Mouse (Mus musculus) CH12.LX (cell line): ENCODE data around the gene Gucy2d. TPM values are rescaled to one million over a fixed set of nuclear protein-coding genes. Genes with fewer than 3 reads are reported as not detected.

Experiments used
- DNase-seq: peaks from one replicate; pipeline ENCODE4 v3.0.0-alpha.2; 2013; ENCODE audit errors: extremely low read depth
- H3K27ac ChIP-seq: 2 replicates; pipeline ENCODE4 v1.5.1; 2012; ENCODE audit warnings: low read depth, mild to moderate bottlenecking, control low read depth, moderate library complexity; ENCODE audit not compliant: insufficient read depth
- H3K27me3 ChIP-seq: replicated peaks from 2 replicates; pipeline ENCODE3; 2012; ENCODE audit warnings: inconsistent platforms
- H3K36me3 ChIP-seq, 2 experiments: replicated peaks in 1 of 2; 2 replicates each; pipeline versions ENCODE3 to v1.6.1; 2012; ENCODE audit warnings: inconsistent platforms in 1 of 2, low read length in 1 of 2, mild to moderate bottlenecking in 1 of 2, mixed read lengths in 1 of 2, moderate library complexity in 1 of 2; ENCODE audit not compliant: control insufficient read depth in 1 of 2, insufficient read depth in 1 of 2
- H3K4me1 ChIP-seq, 2 experiments: 2 replicates each; pipeline ENCODE4 v1.6.1; 2012; ENCODE audit warnings: inconsistent platforms in 1 of 2, moderate library complexity in 1 of 2; ENCODE audit not compliant: insufficient read depth in 2 of 2, control insufficient read depth in 1 of 2
- H3K4me2 ChIP-seq: 2 replicates; pipeline ENCODE4 v1.6.1; 2012; ENCODE audit warnings: low read depth, mild to moderate bottlenecking, control low read depth; ENCODE audit not compliant: poor library complexity, insufficient read depth, severe bottlenecking
- H3K4me3 ChIP-seq, 3 experiments: fragments of 150-350 bp in 1 of 3; sonication (generic) in 1 of 3; replicated peaks in 1 of 3; 2 replicates each; pipeline versions ENCODE3 to v1.5.1; 2011 to 2012; ENCODE audit warnings: low read depth in 2 of 3, low read length in 2 of 3, mild to moderate bottlenecking in 2 of 3, moderate library complexity in 2 of 3, control low read depth in 1 of 3, improper control_type of control experiment in 1 of 3, inconsistent platforms in 1 of 3, mixed read lengths in 1 of 3; ENCODE audit not compliant: poor library complexity in 1 of 3
- H3K79me2 ChIP-seq: replicated peaks from 2 replicates; pipeline ENCODE4 v1.6.1; 2012; ENCODE audit warnings: mild to moderate bottlenecking, moderate library complexity; ENCODE audit not compliant: control insufficient read depth, poor library complexity, insufficient read depth, severe bottlenecking; ENCODE audit errors: extremely low read depth
- H3K9ac ChIP-seq: 2 replicates; pipeline ENCODE4 v1.6.1; 2012; ENCODE audit warnings: low read depth, mild to moderate bottlenecking, control low read depth, moderate library complexity; ENCODE audit not compliant: insufficient read depth
- H3K9me3 ChIP-seq: replicated peaks from 2 replicates; pipeline ENCODE3; 2012; ENCODE audit warnings: low read length, inconsistent platforms, mixed read lengths
- E2F4 ChIP-seq: IDR thresholded peaks from 2 replicates; pipeline ENCODE4 v1.6.1; 2011; ENCODE audit warnings: low read depth, low read length, improper control_type of control experiment; ENCODE audit not compliant: insufficient replicate concordance
- EP300 ChIP-seq: IDR thresholded peaks from 2 replicates; pipeline ENCODE4 v1.6.1; 2011; ENCODE audit warnings: low read length, improper control_type of control experiment
- ETS1 ChIP-seq: conservative IDR thresholded peaks from 2 replicates; pipeline ENCODE4 v1.6.1; 2012; ENCODE audit warnings: low read depth, mild to moderate bottlenecking, inconsistent platforms, low read length, improper control_type of control experiment, moderate library complexity
- JUN ChIP-seq: IDR thresholded peaks from 2 replicates; pipeline ENCODE4 v1.6.1; 2011; ENCODE audit warnings: low read depth, mild to moderate bottlenecking, low read length, improper control_type of control experiment, moderate library complexity; ENCODE audit not compliant: insufficient read depth
- JUND ChIP-seq: conservative IDR thresholded peaks from 2 replicates; pipeline ENCODE4 v1.6.1; 2011; ENCODE audit warnings: low read depth, low read length, improper control_type of control experiment
- MAX ChIP-seq: IDR thresholded peaks from 2 replicates; pipeline ENCODE4 v1.6.1; 2011; ENCODE audit warnings: low read length, improper control_type of control experiment
- MAZ ChIP-seq: IDR thresholded peaks from 2 replicates; pipeline ENCODE4 v1.6.1; 2012; ENCODE audit warnings: low read depth, mild to moderate bottlenecking, inconsistent platforms, low read length, improper control_type of control experiment, moderate library complexity
- MYC ChIP-seq: IDR thresholded peaks from 2 replicates; pipeline ENCODE4 v1.6.1; 2011; ENCODE audit warnings: low read depth, mild to moderate bottlenecking, improper control_type of control experiment, low read length
- NELFE ChIP-seq: IDR thresholded peaks from 2 replicates; pipeline ENCODE4 v1.6.1; 2011; ENCODE audit warnings: low read depth, low read length, improper control_type of control experiment
- NRF1 ChIP-seq: IDR thresholded peaks from 2 replicates; pipeline ENCODE4 v1.6.1; 2014; ENCODE audit warnings: low read depth, mild to moderate bottlenecking, inconsistent platforms, low read length, improper control_type of control experiment, moderate library complexity
- PAX5 ChIP-seq: IDR thresholded peaks from 2 replicates; pipeline ENCODE4 v1.6.1; 2012; ENCODE audit warnings: low read length, inconsistent platforms, mixed read lengths
- RCOR1 ChIP-seq: conservative IDR thresholded peaks from 2 replicates; pipeline ENCODE4 v1.6.1; 2012; ENCODE audit warnings: low read depth, mild to moderate bottlenecking, inconsistent platforms, low read length, improper control_type of control experiment
- SIN3A ChIP-seq: IDR thresholded peaks from 2 replicates; pipeline ENCODE4 v1.6.1; 2012; ENCODE audit warnings: low read length, improper control_type of control experiment, inconsistent platforms
- SMC3 ChIP-seq: IDR thresholded peaks from 2 replicates; pipeline ENCODE4 v1.6.1; 2011; ENCODE audit warnings: low read depth, low read length, improper control_type of control experiment
- TCF12 ChIP-seq: IDR thresholded peaks from 2 replicates; pipeline ENCODE4 v1.6.1; 2014; ENCODE audit warnings: low read depth, mild to moderate bottlenecking, inconsistent platforms, low read length, improper control_type of control experiment
- UBTF ChIP-seq: IDR thresholded peaks from 2 replicates; pipeline ENCODE4 v1.6.1; 2012; ENCODE audit warnings: low read depth, mild to moderate bottlenecking, inconsistent platforms, low read length, improper control_type of control experiment, moderate library complexity
- ZC3H11A ChIP-seq: IDR thresholded peaks from 2 replicates; pipeline ENCODE4 v1.6.1; 2012; ENCODE audit warnings: low read depth, mild to moderate bottlenecking, inconsistent platforms, low read length, improper control_type of control experiment
- ZKSCAN1 ChIP-seq: IDR thresholded peaks from 2 replicates; pipeline ENCODE4 v1.6.1; 2012; ENCODE audit warnings: low read depth, inconsistent platforms, low read length, improper control_type of control experiment, borderline replicate concordance
- ZMIZ1 ChIP-seq: IDR thresholded peaks from 2 replicates; pipeline ENCODE4 v1.6.1; 2012; ENCODE audit warnings: low read depth, mild to moderate bottlenecking, inconsistent platforms, low read length, improper control_type of control experiment
- ZNF384 ChIP-seq: IDR thresholded peaks from 2 replicates; pipeline ENCODE4 v1.6.1; 2012; ENCODE audit warnings: low read depth, low read length, improper control_type of control experiment, inconsistent platforms
- dilution Hi-C: fragments of 300-500 bp; cut with MboI; formaldehyde crosslinking; loops from 2 replicates; pipeline ENCODE4 v1.14.3; 2020; ENCODE audit warnings: low sequenced_read_pairs; ENCODE audit not compliant: extremely low pct_unique_long_range_greater_than_20kb, extremely low pct_ligation_motif_present
- in situ Hi-C: fragments of 300-500 bp; cut with MboI; formaldehyde crosslinking; loops from 3 replicates; pipeline ENCODE4 v1.14.3; 2019; ENCODE audit warnings: low sequenced_read_pairs, low pct_ligation_motif_present, low pct_unique_long_range_greater_than_20kb, mixed read lengths
- polyA plus RNA-seq: library from polyadenylated mRNA; unstranded; fragments of >175 nt; gene quantifications from 2 replicates; pipeline ENCODE4 v1.2.1, GENCODE M21; 2012; ENCODE audit warnings: low read depth; ENCODE audit not compliant: insufficient read length
- total RNA-seq, 2 experiments: library from RNA; depleted of rRNA; stranded (reverse); fragments of 300-350 nt in 1 of 2; fragments of >200 nt in 1 of 2; gene quantifications; 2 replicates each; pipeline ENCODE4 v1.2.3; 2012 to 2014

The Gucy2d gene
- total and polyA plus RNA-seq, 3 experiments, result not detected

GRCm38 (mm10) chr7:98499561-98500292, 59.5 kb downstream of the Gucy2d start:
- no peaks in the 10 kb centered on the region for H3K9me3 ChIP-seq
- in situ Hi-C loops, result no loop called here
- H3K4me2 ChIP-seq, result no peak overlapping the region
- no peaks in the 10 kb centered on the region for H3K27me3 ChIP-seq
- no peaks in the 10 kb centered on the region for H3K79me2 ChIP-seq
- H3K4me1 ChIP-seq, result peaks cover 4 to 23% of the 10 kb centered on the region in 2 experiments
- H3K9ac ChIP-seq, result no peak overlapping the region
- no peak for DNase-seq
- dilution Hi-C loops, result no loop called here
- H3K4me3 ChIP-seq, result no peak overlapping the region
- TF ChIP-seq MAZ, result no peak
- no peak for TF ChIP-seq NELFE
- no peak for TF ChIP-seq JUN
- TF ChIP-seq UBTF, result no peak
- TF ChIP-seq ETS1, result no peak
- TF ChIP-seq SMC3, result no peak
- TF ChIP-seq TCF12, result no peak
- TF ChIP-seq E2F4, result no peak
- no peak for TF ChIP-seq ZKSCAN1
- no peak for TF ChIP-seq ZMIZ1
- TF ChIP-seq, all 38 proteins: peak for 0
- H3K27ac ChIP-seq, result no peak overlapping the region
- H3K36me3 ChIP-seq, result peaks cover 51 to 76% of the 10 kb centered on the region in 2 experiments

DNA sequence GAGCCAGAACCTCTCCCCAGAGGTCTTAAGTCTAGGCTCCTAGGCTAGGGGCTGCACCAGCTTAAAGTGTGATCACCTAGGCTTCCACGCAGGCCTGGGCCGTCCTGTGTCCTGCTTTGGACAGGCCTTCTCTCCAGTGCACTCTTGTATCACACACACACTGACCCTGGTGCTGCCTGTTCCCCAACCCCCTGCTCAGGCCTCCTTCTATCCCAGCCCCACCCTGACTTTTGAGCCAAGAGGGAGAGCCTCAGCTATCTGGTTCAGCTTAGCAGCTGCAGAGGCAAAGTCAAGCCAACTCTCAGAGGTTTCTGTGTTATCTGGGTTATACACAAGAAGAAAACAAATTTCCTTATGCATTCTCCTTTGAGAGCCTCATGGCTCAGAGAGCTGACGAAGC, 60.3 kb downstream of the Gucy2d start:
- no peaks in the 10 kb centered on the region for H3K79me2 ChIP-seq
- TF ChIP-seq NELFE (no peak), RCOR1 (no peak), SMC3 (no peak), UBTF (no peak), ZKSCAN1 (no peak), ZNF384 (no peak), SIN3A (no peak), JUND (no peak), EP300 (no peak), PAX5 (no peak), E2F4 (no peak), ZC3H11A (no peak), MAX (no peak), MYC (no peak), NRF1 (no peak)
- TF ChIP-seq, all 38 proteins: peak for 0
- Histone ChIP-seq H3K4me3 (no peak overlapping the region), H3K4me1 (peaks cover 4 to 22% of the 10 kb centered on the region in 2 experiments), H3K9ac (no peak overlapping the region), H3K27me3 (no peaks in the 10 kb centered on the region), H3K27ac (no peak overlapping the region), H3K36me3 (peaks cover 45 to 69% of the 10 kb centered on the region in 2 experiments), H3K4me2 (no peak overlapping the region), H3K9me3 (no peaks in the 10 kb centered on the region)
- DNase-seq, result no peak
- dilution Hi-C loops, result no loop called here
- in situ Hi-C loops, result no loop called here
